Mouse (Mus musculus) lung, postnatal 0 days (tissue): ENCODE data around the gene Tmem121b.

Experiments
- CTCF ChIP-seq: IDR thresholded peaks from 2 replicates; pipeline ENCODE4 v1.5.1; 2016; ENCODE audit warnings: antibody characterized with exemption, mild to moderate bottlenecking
- EP300 ChIP-seq: IDR thresholded peaks from 2 replicates; pipeline ENCODE4 v1.6.1; 2016; ENCODE audit warnings: antibody characterized with exemption, mild to moderate bottlenecking, control low read depth

DNA sequence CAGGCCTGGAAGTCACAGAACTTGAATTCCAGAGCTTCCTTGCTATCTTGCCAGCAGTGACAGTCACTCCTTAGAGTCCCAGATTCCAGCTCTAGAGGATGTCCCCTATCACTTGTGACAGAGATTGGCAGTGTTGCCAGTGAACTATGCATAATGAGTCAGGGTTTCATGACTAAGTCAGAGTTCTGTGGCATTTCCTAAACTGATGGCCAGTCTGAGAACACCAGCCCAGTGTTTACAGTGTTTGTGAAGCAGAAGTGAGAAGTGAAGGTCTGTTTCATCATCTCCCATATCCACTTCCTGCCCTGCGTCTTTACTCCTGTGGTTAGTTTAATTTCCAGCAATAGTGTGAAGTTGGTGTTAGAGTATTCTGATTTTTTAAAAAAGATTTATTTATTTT lies 22.9 kb downstream of the Tmem121b start:
- TF ChIP-seq EP300 (no peak), CTCF (no peak)
